Mouse (Mus musculus): ENCODE data around the gene Dbnl. TPM values are rescaled to one million over a fixed set of nuclear protein-coding genes. Genes with fewer than 3 reads are reported as not detected.

Gene Dbnl
- polyA plus RNA-seq, 1 experiment, result 71.0 TPM

DNA sequence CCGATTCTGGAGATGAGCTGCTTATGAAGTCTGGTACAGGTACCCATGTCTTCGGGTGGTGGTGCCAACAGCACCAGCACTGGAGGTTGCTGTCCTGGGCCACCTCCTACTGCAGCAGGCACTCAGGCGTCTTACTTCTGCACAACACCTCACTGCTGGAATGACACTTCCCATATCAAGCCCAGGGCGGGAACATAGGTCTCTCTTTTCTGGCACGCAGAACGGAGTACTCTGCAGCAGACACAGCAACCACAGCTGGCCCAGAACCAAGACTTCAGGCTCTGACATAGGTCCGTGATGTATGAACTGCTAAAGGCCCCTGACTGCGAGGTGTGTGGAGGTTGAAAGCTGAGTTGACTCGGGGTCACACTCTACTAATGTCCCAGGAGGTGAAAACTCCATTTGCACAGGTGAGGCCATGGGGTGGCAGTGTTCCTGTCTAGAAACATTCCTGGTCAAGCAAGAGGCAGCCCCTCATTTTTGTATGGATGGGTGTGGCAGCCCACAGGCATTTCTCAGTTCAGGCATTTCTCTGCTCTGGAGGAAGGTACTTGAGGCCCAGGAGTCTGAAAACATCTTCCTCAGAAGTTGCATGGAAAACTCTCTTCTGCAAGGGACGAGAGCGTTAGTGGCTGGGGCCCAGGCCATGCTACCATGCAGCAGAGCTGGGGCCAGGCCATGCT lies 40.4 kb downstream of the Dbnl start:
- Histone ChIP-seq H3K36me3 (ENCODE audit: control insufficient read depth, insufficient read depth) (no peaks in the 10 kb centered on the region), H3K4me2 (ENCODE audit: low read depth) (no peak overlapping the region), H3ac (ENCODE audit: control insufficient read depth, insufficient read length) (no peak overlapping the region), H3K27me3 (ENCODE audit: control insufficient read depth, insufficient read depth, insufficient read length) (no peaks in the 10 kb centered on the region), H3K4me3 (no peak overlapping the region), H3K79me2 (ENCODE audit: control insufficient read depth, insufficient read depth) (no peaks in the 10 kb centered on the region)
- TF ChIP-seq POLR2AphosphoS2 (IDR thresholded peaks at IDR 0.05; ENCODE audit: insufficient read length, low read depth) (no peak), E2F4 (IDR thresholded peaks at IDR 0.05; ENCODE audit: insufficient read depth) (no peak), TCF3 (IDR thresholded peaks at IDR 0.05; ENCODE audit: insufficient read length, low read depth) (no peak), MYOG (IDR thresholded peaks at IDR 0.05; ENCODE audit: control insufficient read depth in 1 of 3, insufficient read depth in 1 of 3, insufficient read length in 2 of 3, low read depth in 2 of 3) (no peak), POLR2A (IDR thresholded peaks at IDR 0.05; ENCODE audit: insufficient read length, low read depth) (no peak), REST (IDR thresholded peaks at IDR 0.05; ENCODE audit: insufficient read depth, insufficient read length) (no peak), MAX (IDR thresholded peaks at IDR 0.05; ENCODE audit: low read depth) (no peak), TCF12 (IDR thresholded peaks at IDR 0.05; ENCODE audit: insufficient read depth, poor library complexity, severe bottlenecking) (no peak), SRF (IDR thresholded peaks at IDR 0.05; ENCODE audit: control insufficient read depth, insufficient read length, low read depth) (no peak), MYOD1 (IDR thresholded peaks at IDR 0.05; ENCODE audit: control insufficient read depth in 1 of 3, insufficient read length in 2 of 3, low read depth in 2 of 3) (no peak), USF1 (IDR thresholded peaks at IDR 0.05; ENCODE audit: low read depth) (no peak), CEBPB (IDR thresholded peaks at IDR 0.05; ENCODE audit: insufficient read depth, poor library complexity, severe bottlenecking) (no peak)

DNA sequence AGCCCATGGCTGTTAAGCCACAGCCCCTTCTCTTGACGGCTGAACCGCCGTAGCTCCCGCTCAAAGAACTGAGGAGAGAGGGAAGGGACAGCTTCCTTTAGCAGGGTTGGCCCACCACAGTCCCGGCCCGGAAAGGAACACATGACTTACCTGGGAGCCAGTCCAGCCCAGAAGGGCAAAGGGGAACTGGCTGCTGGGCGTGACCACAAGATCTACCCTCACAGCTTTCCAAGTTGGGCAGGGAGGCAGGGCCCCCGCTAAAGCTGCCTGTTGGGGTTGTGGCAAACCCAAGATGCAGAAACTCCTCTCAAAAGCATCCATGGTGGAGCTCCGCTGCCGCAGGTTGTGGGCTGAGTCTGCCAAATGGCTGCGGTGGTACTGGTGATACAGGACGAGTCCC lies 41.0 kb downstream of the Dbnl start:
- Histone ChIP-seq H3K36me3 (ENCODE audit: control insufficient read depth, insufficient read depth) (no peaks in the 10 kb centered on the region), H3K27me3 (ENCODE audit: control insufficient read depth, insufficient read depth, insufficient read length) (no peaks in the 10 kb centered on the region), H3K79me2 (ENCODE audit: control insufficient read depth, insufficient read depth) (no peaks in the 10 kb centered on the region), H3K4me2 (ENCODE audit: low read depth) (no peak overlapping the region), H3K4me3 (no peak overlapping the region), H3ac (ENCODE audit: control insufficient read depth, insufficient read length) (no peak overlapping the region)
- no peak for TF ChIP-seq CEBPB (IDR thresholded peaks at IDR 0.05; ENCODE audit: insufficient read depth, poor library complexity, severe bottlenecking)
- no peak for TF ChIP-seq POLR2A (IDR thresholded peaks at IDR 0.05; ENCODE audit: insufficient read length, low read depth)
- no peak for TF ChIP-seq SRF (IDR thresholded peaks at IDR 0.05; ENCODE audit: control insufficient read depth, insufficient read length, low read depth)
- no peak for TF ChIP-seq REST (IDR thresholded peaks at IDR 0.05; ENCODE audit: insufficient read depth, insufficient read length)
- no peak for TF ChIP-seq TCF12 (IDR thresholded peaks at IDR 0.05; ENCODE audit: insufficient read depth, poor library complexity, severe bottlenecking)
- no peak for TF ChIP-seq MYOD1 (IDR thresholded peaks at IDR 0.05; ENCODE audit: control insufficient read depth in 1 of 3, insufficient read length in 2 of 3, low read depth in 2 of 3)
- TF ChIP-seq POLR2AphosphoS2 (IDR thresholded peaks at IDR 0.05; ENCODE audit: insufficient read length, low read depth), result no peak
- TF ChIP-seq USF1 (IDR thresholded peaks at IDR 0.05; ENCODE audit: low read depth), result no peak
- TF ChIP-seq E2F4 (IDR thresholded peaks at IDR 0.05; ENCODE audit: insufficient read depth), result no peak
- no peak for TF ChIP-seq TCF3 (IDR thresholded peaks at IDR 0.05; ENCODE audit: insufficient read length, low read depth)

DNA sequence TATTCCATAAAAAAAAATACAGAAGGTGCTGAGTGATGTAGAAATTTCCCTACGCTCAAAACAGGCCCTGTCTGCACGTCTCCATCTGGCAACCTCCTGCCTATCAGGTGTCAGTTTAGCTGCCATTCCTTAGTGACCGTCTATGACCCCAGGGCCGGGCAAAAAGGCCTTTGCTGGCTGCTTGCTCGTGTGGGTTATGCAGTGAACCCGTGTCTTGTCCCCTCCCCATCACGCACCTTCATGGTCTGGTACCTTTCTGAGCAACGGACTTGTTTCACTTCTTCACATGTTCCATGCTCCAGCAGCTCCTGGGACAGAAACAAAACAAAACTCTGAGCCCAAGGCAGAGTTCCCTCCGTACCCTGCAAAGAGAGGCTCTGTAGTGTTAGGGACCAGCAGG lies 46.2 kb downstream of the Dbnl start:
- Histone ChIP-seq H3ac (ENCODE audit: control insufficient read depth, insufficient read length) (no peak overlapping the region), H3K27me3 (ENCODE audit: control insufficient read depth, insufficient read depth, insufficient read length) (no peaks in the 10 kb centered on the region), H3K4me2 (ENCODE audit: low read depth) (peak overlapping the region; percentile 26), H3K4me3 (no peak overlapping the region), H3K36me3 (ENCODE audit: control insufficient read depth, insufficient read depth) (no peaks in the 10 kb centered on the region), H3K79me2 (ENCODE audit: control insufficient read depth, insufficient read depth) (no peaks in the 10 kb centered on the region)
- TF ChIP-seq MYOG (IDR thresholded peaks at IDR 0.05; ENCODE audit: control insufficient read depth in 1 of 3, insufficient read depth in 1 of 3, insufficient read length in 2 of 3, low read depth in 2 of 3) (no peak), POLR2A (IDR thresholded peaks at IDR 0.05; ENCODE audit: insufficient read length, low read depth) (no peak), CEBPB (IDR thresholded peaks at IDR 0.05; ENCODE audit: insufficient read depth, poor library complexity, severe bottlenecking) (no peak), E2F4 (IDR thresholded peaks at IDR 0.05; ENCODE audit: insufficient read depth) (no peak), TCF12 (IDR thresholded peaks at IDR 0.05; ENCODE audit: insufficient read depth, poor library complexity, severe bottlenecking) (no peak), TCF3 (IDR thresholded peaks at IDR 0.05; ENCODE audit: insufficient read length, low read depth) (no peak), MAX (IDR thresholded peaks at IDR 0.05; ENCODE audit: low read depth) (no peak)

DNA sequence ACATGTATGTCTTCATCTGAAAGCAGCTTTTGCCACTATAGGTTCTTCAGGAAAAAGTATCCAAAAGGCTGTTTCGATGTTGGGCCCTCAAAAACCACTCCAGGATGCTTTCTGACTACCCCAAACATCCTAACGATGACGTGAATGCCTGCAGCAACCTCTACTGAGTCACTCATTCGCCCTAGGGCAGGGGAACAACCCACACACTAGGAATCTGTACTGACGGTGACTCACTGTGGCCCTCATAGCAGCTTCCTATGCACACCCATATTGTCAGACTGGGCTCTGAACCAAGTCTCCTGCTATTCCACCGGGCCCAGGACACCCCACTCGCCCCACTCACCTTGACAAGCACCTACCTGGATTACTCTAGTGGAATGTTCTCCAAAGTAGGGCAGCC lies 46.8 kb downstream of the Dbnl start:
- H3ac ChIP-seq (ENCODE audit: control insufficient read depth, insufficient read length), result no peak overlapping the region
- peak overlapping the region; percentile 26 for H3K4me2 ChIP-seq (ENCODE audit: low read depth)
- H3K79me2 ChIP-seq (ENCODE audit: control insufficient read depth, insufficient read depth), result no peaks in the 10 kb centered on the region
- no peak overlapping the region for H3K4me3 ChIP-seq
- no peaks in the 10 kb centered on the region for H3K27me3 ChIP-seq (ENCODE audit: control insufficient read depth, insufficient read depth, insufficient read length)
- no peak for TF ChIP-seq REST (IDR thresholded peaks at IDR 0.05; ENCODE audit: insufficient read depth, insufficient read length)
- TF ChIP-seq POLR2A (IDR thresholded peaks at IDR 0.05; ENCODE audit: insufficient read length, low read depth), result no peak
- TF ChIP-seq TCF3 (IDR thresholded peaks at IDR 0.05; ENCODE audit: insufficient read length, low read depth), result no peak
- TF ChIP-seq CEBPB (IDR thresholded peaks at IDR 0.05; ENCODE audit: insufficient read depth, poor library complexity, severe bottlenecking), result no peak
- no peak for TF ChIP-seq USF1 (IDR thresholded peaks at IDR 0.05; ENCODE audit: low read depth)
- TF ChIP-seq POLR2AphosphoS2 (IDR thresholded peaks at IDR 0.05; ENCODE audit: insufficient read length, low read depth), result no peak
- TF ChIP-seq MAX (IDR thresholded peaks at IDR 0.05; ENCODE audit: low read depth), result no peak
- TF ChIP-seq E2F4 (IDR thresholded peaks at IDR 0.05; ENCODE audit: insufficient read depth), result no peak
- no peak for TF ChIP-seq TCF12 (IDR thresholded peaks at IDR 0.05; ENCODE audit: insufficient read depth, poor library complexity, severe bottlenecking)
- TF ChIP-seq MYOD1 (IDR thresholded peaks at IDR 0.05; ENCODE audit: control insufficient read depth in 1 of 3, insufficient read length in 2 of 3, low read depth in 2 of 3), result no peak
- TF ChIP-seq MYOG (IDR thresholded peaks at IDR 0.05; ENCODE audit: control insufficient read depth in 1 of 3, insufficient read depth in 1 of 3, insufficient read length in 2 of 3, low read depth in 2 of 3), result no peak
- no peak for TF ChIP-seq SRF (IDR thresholded peaks at IDR 0.05; ENCODE audit: control insufficient read depth, insufficient read length, low read depth)
- H3K36me3 ChIP-seq (ENCODE audit: control insufficient read depth, insufficient read depth), result no peaks in the 10 kb centered on the region

Data from myocyte (in vitro differentiated cells).